Mouse (Mus musculus) heart, adult 2 months (tissue): ENCODE measurements around the gene Pde4d. TPM values are rescaled to one million over a fixed set of nuclear protein-coding genes. Genes with fewer than 3 reads are reported as not detected.
A peak's percentile ranks its signal among the peaks of the same experiment; 100 is the strongest.

Experiments
- DNase-seq, 2 experiments: peaks; one replicate each; pipeline ENCODE4 v3.0.0; 2021
- H3K27ac ChIP-seq: fragments of 200-600 bp; 2 replicates; pipeline ENCODE4 v1.8.1; 2022
- H3K27me3 ChIP-seq: fragments of 200-500 bp; 2 replicates; pipeline ENCODE4 v1.6.1; 2012; ENCODE audit warnings: mild to moderate bottlenecking, low read length, inconsistent platforms, mixed read lengths; ENCODE audit not compliant: control insufficient read depth, insufficient read depth
- H3K36me3 ChIP-seq: fragments of 200-500 bp; 2 replicates; pipeline ENCODE4 v1.6.1; 2012; ENCODE audit warnings: low read length, inconsistent platforms; ENCODE audit not compliant: control insufficient read depth, insufficient read depth
- H3K4me1 ChIP-seq: fragments of 200-500 bp; 2 replicates; pipeline ENCODE4 v1.6.1; 2011; ENCODE audit warnings: low read length; ENCODE audit not compliant: control insufficient read depth, insufficient read depth
- H3K4me3 ChIP-seq: fragments of 200-600 bp; 2 replicates; pipeline ENCODE4 v1.8.1; 2022
- H3K79me2 ChIP-seq: fragments of 200-500 bp; replicated peaks from 2 replicates; pipeline ENCODE4 v1.6.1; 2012; ENCODE audit warnings: mild to moderate bottlenecking, inconsistent platforms, low read length, moderate library complexity, mixed read lengths; ENCODE audit not compliant: control insufficient read depth, insufficient read depth
- H3K9ac ChIP-seq: fragments of 200-500 bp; 2 replicates; pipeline ENCODE4 v1.6.1; 2012; ENCODE audit warnings: low read depth, mild to moderate bottlenecking, control low read depth, inconsistent platforms, low read length, mixed read lengths
- CTCF ChIP-seq: fragments of 200-600 bp; IDR thresholded peaks from 2 replicates; pipeline ENCODE4 v1.8.1; 2022; ENCODE audit warnings: antibody characterized with exemption, mild to moderate bottlenecking, moderate library complexity
- EP300 ChIP-seq: fragments of 200-500 bp; IDR thresholded peaks from 2 replicates; pipeline ENCODE4 v1.6.1; 2011; ENCODE audit warnings: low read depth, low read length, control low read depth; ENCODE audit not compliant: insufficient read depth
- POLR2A ChIP-seq: fragments of 200-500 bp; IDR thresholded peaks from 2 replicates; pipeline ENCODE4 v1.6.1; 2011; ENCODE audit warnings: mild to moderate bottlenecking, low read depth, low read length, control low read depth; ENCODE audit not compliant: insufficient read depth
- WGBS: fragments of 180-500 bp; shearing (Covaris S2); methylation state at CpG from one replicate; pipeline ENCODE4 v1.1.7; 2018; 5-methylcytosine and 5-hydroxymethylcytosine counted together
- intact Hi-C: fragments of 180-260 bp; cut with DNase I; formaldehyde crosslinking; loops from one replicate; pipeline ENCODE4 v1.15.1; 2025
- polyA plus RNA-seq: library from polyadenylated mRNA; depleted of rRNA; stranded (reverse); fragments of >200 nt; gene quantifications from 2 replicates; pipeline ENCODE4 v1.2.3, GENCODE M21; 2012
- total RNA-seq, 2 experiments: library from RNA; stranded (reverse); gene quantifications; 2 replicates each; pipeline ENCODE4 v1.2.3; 2021

The Pde4d gene
- total and polyA plus RNA-seq, 3 experiments = 11.5 to 40.1 (median 38.1) TPM

DNA sequence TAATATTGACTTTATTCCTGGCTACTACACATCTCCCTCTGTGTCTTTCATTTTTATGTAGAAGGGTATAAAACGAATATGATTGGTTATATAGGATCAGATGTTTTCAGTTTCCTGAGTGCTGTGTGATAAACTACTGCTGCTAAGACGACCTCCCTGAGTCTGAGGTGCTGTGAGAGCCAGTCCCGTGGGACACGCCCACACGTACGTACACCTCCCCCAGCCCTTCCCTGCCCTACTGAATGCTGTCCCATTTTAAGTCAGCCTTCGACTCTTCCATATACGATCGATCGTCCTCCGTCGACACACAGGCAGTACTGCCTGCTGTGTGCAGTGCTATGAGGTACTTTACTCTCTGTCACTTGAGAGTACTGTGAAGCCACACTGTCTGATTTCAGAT is 1473.0 kb downstream of the Pde4d start:
- intact Hi-C loops = loop anchor here (1.0 to 10.0 kb wide), 3 partner anchors 96 to 442 kb away; no protein-coding TSS in a partner anchor
- TF ChIP-seq EP300 (no peak), POLR2A (no peak), CTCF (no peak)
- H3K4me3 ChIP-seq = no peak overlapping the region
- H3K79me2 ChIP-seq = peaks cover 2% of the 10 kb centered on the region; the same call in 1 of the 2 replicates
- no peak for DNase-seq
- H3K4me1 ChIP-seq = peaks cover 4% of the 10 kb centered on the region; the same call in 1 of the 2 replicates
- 63% methylated on average over 12 of the region's 12 CpGs for WGBS
- H3K9ac ChIP-seq = no peak overlapping the region
- no peak overlapping the region for H3K27ac ChIP-seq
- no peaks in the 10 kb centered on the region for H3K27me3 ChIP-seq
- H3K36me3 ChIP-seq = no peaks in the 10 kb centered on the region

DNA sequence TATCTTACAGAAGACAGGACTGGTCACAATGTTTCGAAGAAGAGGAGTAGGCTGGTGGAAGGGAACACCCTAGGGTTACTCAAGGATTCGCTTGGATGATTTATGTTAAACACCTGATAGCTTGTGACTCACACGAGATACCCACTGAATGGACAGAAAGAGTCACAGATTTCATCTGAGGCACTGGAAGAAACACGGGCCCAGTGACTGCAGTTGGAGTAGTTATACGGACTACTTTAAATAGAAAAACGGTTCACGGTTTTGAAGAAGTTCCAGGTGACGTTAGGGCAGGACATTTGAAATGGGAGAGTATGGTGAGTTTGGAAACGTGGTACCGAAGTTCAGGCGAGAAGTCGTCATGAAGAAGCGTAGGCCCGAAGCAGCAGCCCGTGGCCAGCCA is 1475.0 kb downstream of the Pde4d start:
- no peak for TF ChIP-seq EP300
- no peak for TF ChIP-seq POLR2A
- no peak for TF ChIP-seq CTCF
- no peak overlapping the region for H3K4me3 ChIP-seq
- WGBS = 88% methylated on average over 15 of the region's 15 CpGs
- no peak overlapping the region for H3K9ac ChIP-seq
- H3K79me2 ChIP-seq = peaks cover 2% of the 10 kb centered on the region; the same call in 1 of the 2 replicates
- H3K36me3 ChIP-seq = no peaks in the 10 kb centered on the region
- no peak overlapping the region for H3K27ac ChIP-seq
- intact Hi-C loops = loop anchor here (10.0 kb wide), 1 partner anchor 440 kb away; no protein-coding TSS in a partner anchor
- no peaks in the 10 kb centered on the region for H3K27me3 ChIP-seq
- H3K4me1 ChIP-seq = peaks cover 4% of the 10 kb centered on the region; the same call in 1 of the 2 replicates
- no peak for DNase-seq

DNA sequence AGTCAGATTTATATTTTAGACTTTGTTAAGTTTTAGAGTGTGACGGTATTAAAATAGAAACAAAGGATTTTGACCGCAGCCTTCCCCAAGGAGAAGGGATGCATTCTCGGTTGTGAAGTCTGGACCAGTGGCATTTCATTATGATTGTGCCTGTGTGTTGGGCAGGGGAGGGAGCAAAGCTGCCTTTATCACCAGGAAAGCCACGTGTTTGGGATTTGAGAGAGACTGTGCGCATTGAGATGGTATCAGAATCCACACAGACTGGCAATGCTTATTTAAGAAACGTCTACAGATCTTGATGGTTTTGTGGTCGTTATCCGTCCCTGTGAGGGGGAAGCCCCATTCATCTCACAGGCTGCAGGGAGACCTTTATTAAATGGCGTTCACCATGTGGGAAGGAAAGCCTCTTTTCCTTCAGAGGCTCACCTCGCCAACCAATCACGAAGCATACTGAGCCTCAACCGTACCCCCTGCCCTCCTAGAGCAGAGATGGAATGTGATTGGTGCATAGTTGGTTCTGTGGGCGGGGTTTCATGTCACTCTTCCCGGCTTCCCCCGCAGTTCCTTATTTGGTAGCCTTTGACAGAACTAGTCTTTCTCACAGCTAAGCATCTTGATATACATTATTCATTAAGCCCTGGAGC is 1476.7 kb downstream of the Pde4d start:
- Histone ChIP-seq H3K4me3 (no peak overlapping the region), H3K79me2 (peaks cover under 1% of the 10 kb centered on the region; the same call in 1 of the 2 replicates), H3K27me3 (no peaks in the 10 kb centered on the region), H3K4me1 (peaks cover 4% of the 10 kb centered on the region; the same call in 1 of the 2 replicates), H3K27ac (no peak overlapping the region), H3K9ac (no peak overlapping the region), H3K36me3 (no peaks in the 10 kb centered on the region)
- TF ChIP-seq POLR2A (no peak), CTCF (no peak), EP300 (no peak)
- intact Hi-C loops = loop anchor here (10.0 kb wide), 1 partner anchor 438 kb away; no protein-coding TSS in a partner anchor
- WGBS = 22% methylated on average over 15 of the region's 15 CpGs
- DNase-seq = peak in 1 of 2 experiments; percentile 31

DNA sequence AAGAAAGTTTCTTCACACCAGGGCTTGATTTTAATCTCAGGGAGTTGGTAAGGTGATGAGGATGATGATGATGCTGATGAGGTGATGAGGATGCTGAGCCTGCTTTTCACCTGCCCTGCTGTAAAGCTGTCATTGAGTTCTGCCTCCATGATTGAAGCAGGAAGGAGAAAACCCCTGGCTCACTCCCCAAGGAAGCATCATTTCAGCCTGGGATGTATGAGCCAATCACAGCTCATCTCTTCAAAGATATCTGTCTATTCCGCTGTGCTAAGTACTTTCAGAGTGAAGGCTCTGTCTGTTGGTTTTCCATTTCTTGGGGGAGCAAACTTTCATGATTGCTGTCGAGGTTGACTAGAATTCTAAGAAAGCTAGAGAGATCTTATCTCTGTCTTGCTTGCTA is 1478.0 kb downstream of the Pde4d start:
- 77% methylated on average over 2 of the region's 2 CpGs for WGBS
- intact Hi-C loops = loop anchor here (10.0 kb wide), 1 partner anchor 437 kb away; no protein-coding TSS in a partner anchor
- Histone ChIP-seq H3K79me2 (no peaks in the 10 kb centered on the region), H3K27ac (no peak overlapping the region), H3K36me3 (no peaks in the 10 kb centered on the region), H3K27me3 (no peaks in the 10 kb centered on the region), H3K4me3 (no peak overlapping the region), H3K4me1 (peaks cover 4% of the 10 kb centered on the region; the same call in 1 of the 2 replicates), H3K9ac (no peak overlapping the region)
- TF ChIP-seq POLR2A (no peak), CTCF (no peak), EP300 (no peak)
- no peak for DNase-seq

DNA sequence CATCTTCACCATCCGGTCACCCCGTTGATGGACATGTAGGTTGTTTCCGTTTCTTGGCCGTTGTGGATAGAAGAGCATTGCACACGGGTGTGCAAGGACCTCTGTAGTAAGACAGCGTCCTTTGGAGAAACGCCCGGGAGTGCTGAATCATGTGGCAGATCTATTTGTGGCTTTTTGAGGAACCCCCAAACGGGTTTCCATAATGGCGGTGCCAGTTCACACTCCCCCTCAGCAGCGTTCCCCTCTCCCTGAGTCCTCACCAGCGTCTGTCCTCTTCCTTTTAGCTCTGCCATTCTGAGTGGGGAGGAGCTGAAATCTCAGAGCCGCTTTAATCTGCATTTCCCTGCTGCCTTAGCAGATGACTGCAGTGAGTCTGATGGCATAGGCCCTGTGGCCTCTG is 1482.9 kb downstream of the Pde4d start:
- 75% methylated on average over 13 of the region's 13 CpGs for WGBS
- TF ChIP-seq CTCF (no peak), POLR2A (no peak), EP300 (no peak)
- Histone ChIP-seq H3K27ac (no peak overlapping the region), H3K4me3 (no peak overlapping the region), H3K27me3 (no peaks in the 10 kb centered on the region), H3K9ac (no peak overlapping the region), H3K36me3 (no peaks in the 10 kb centered on the region), H3K79me2 (no peaks in the 10 kb centered on the region), H3K4me1 (no peaks in the 10 kb centered on the region)
- DNase-seq = no peak
- intact Hi-C loops = no loop called here

DNA sequence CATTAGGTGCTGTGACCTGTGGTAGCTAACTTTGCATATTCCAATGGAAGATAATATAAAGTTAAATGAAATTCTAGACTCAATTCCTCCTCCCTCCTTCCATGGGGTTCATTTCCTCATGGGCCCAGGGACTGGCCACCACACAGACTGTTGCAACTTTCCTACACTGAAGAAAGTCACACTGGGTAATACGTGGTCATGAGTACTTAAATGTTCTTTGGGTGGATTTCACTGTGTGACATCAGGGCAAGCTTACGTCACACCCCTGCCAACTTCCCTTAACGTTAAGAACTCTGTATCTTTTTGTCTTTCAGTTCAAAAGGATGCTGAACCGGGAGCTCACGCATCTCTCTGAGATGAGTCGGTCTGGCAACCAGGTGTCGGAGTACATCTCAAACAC is 1483.8 kb downstream of the Pde4d start:
- no peak overlapping the region for H3K27ac ChIP-seq

More for the DNA sequence above, 1483.8 kb downstream of the Pde4d start:
- H3K79me2 ChIP-seq = no peaks in the 10 kb centered on the region
- 85% methylated on average over 7 of the region's 7 CpGs for WGBS
- H3K9ac ChIP-seq = no peak overlapping the region
- H3K36me3 ChIP-seq = no peaks in the 10 kb centered on the region
- TF ChIP-seq POLR2A = no peak
- no peak for TF ChIP-seq CTCF
- no peak for TF ChIP-seq EP300
- H3K27me3 ChIP-seq = no peaks in the 10 kb centered on the region
- H3K4me3 ChIP-seq = no peak overlapping the region
- H3K4me1 ChIP-seq = no peaks in the 10 kb centered on the region
- DNase-seq = no peak
- intact Hi-C loops = no loop called here
